Mouse (Mus musculus): Measurements from ENCODE around the gene Gm20696. TPM values are rescaled to one million over a fixed set of nuclear protein-coding genes. Genes with fewer than 3 reads are reported as not detected.

Gene Gm20696
- polyA plus RNA-seq, 1 experiment from 2014 or later = 3.0 TPM

- H3K27me3 ChIP-seq (replicated peaks) = no peaks in the 10 kb centered on the region
These were observed 281.5 kb downstream of the Gm20696 start for GRCm38 (mm10) chr6:99385059-99385604.

GRCm38 (mm10) chr6:99383846-99384472 lies 282.6 kb downstream of the Gm20696 start:
- Histone ChIP-seq H3K36me3 (no peaks in the 10 kb centered on the region; the same call in 1 of the 2 replicates), H3K9me3 (replicated peaks) (no peaks in the 10 kb centered on the region), H3K27me3 (replicated peaks) (no peaks in the 10 kb centered on the region), H3K4me2 (no peak overlapping the region), H3K9ac (no peak overlapping the region), H3K4me3 (no peak overlapping the region), H3K4me1 (peaks cover 18% of the 10 kb centered on the region), H3K27ac (no peak overlapping the region)
- WGBS (ENCODE audit: insufficient replicate concordance) = 55% methylated on average over 4 of the region's 4 CpGs
- ATAC-seq = no peak

More at GRCm38 (mm10) chr6:99385059-99385604, 281.5 kb downstream of the Gm20696 start:
- no peak overlapping the region for H3K4me2 ChIP-seq
- H3K9ac ChIP-seq = no peak overlapping the region
- H3K36me3 ChIP-seq = no peaks in the 10 kb centered on the region; the same call in 1 of the 2 replicates
- no peak for ATAC-seq
- H3K9me3 ChIP-seq (replicated peaks) = no peaks in the 10 kb centered on the region
- H3K27ac ChIP-seq = no peak overlapping the region
- H3K4me1 ChIP-seq = peaks cover 30% of the 10 kb centered on the region
- WGBS (ENCODE audit: insufficient replicate concordance) = 72% methylated on average over 2 of the region's 2 CpGs
- H3K4me3 ChIP-seq = no peak overlapping the region

- Histone ChIP-seq H3K4me2 (no peak overlapping the region), H3K4me3 (no peak overlapping the region), H3K9me3 (replicated peaks) (no peaks in the 10 kb centered on the region), H3K4me1 (peaks cover 11% of the 10 kb centered on the region; the same call in 1 of the 2 replicates), H3K36me3 (no peaks in the 10 kb centered on the region; the same call in 1 of the 2 replicates), H3K27me3 (replicated peaks) (no peaks in the 10 kb centered on the region), H3K9ac (no peak overlapping the region), H3K27ac (no peak overlapping the region)
- WGBS (ENCODE audit: insufficient replicate concordance) = 62% methylated on average over 5 of the region's 5 CpGs
- ATAC-seq = no peak
These were observed 286.5 kb downstream of the Gm20696 start for GRCm38 (mm10) chr6:99380146-99380545.

DNA sequence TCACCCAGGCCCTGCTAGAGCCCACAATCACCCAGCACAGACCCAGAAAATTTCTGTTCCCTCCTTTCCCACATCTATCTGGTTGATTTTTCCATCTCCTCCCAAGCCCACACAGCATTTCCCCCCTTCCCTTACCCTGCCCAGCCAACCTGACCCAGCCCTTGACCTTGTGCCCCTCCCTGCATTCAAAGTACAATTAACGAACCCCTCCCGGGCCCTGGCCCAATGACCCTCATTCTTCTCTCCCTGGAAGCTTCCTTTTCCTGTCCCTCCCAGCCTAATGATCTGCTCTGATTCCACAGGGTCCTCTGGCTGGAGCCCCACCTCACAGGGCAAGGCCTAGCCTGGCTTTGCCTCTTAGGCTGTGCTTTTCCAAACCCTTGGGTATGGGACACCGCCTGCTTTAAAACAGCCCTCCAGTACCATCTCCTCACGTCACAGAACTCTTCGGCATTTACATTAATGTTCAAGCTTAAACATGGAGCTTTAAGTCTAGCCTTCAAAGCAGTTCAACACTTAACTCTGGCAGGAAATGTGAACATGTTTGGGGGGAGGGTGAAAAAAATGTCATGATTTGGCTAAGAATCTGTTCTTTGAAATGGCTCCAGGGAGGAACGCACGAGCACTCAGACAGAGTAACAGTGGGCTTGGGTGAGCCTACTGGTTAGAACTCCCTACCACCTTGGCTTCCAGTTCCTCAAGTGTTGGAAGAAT lies 287.4 kb downstream of the Gm20696 start:
- 74% methylated on average over 7 of the region's 7 CpGs for WGBS (ENCODE audit: insufficient replicate concordance)
- peaks cover 17% of the 10 kb centered on the region for H3K4me1 ChIP-seq

GRCm38 (mm10) chr6:99377716-99378115 lies 288.9 kb downstream of the Gm20696 start:
- 70% methylated on average over 4 of the region's 4 CpGs for WGBS (ENCODE audit: insufficient replicate concordance)
- no peak overlapping the region for H3K4me2 ChIP-seq
- no peaks in the 10 kb centered on the region for H3K27me3 ChIP-seq (replicated peaks)
- ATAC-seq = no peak
- H3K4me3 ChIP-seq = no peak overlapping the region
- peaks cover 14% of the 10 kb centered on the region for H3K4me1 ChIP-seq
- no peak overlapping the region for H3K27ac ChIP-seq
- no peak overlapping the region for H3K9ac ChIP-seq
- no peaks in the 10 kb centered on the region for H3K9me3 ChIP-seq (replicated peaks)
- H3K36me3 ChIP-seq = no peaks in the 10 kb centered on the region; the same call in 1 of the 2 replicates

More for the DNA sequence above, 287.4 kb downstream of the Gm20696 start:
- Histone ChIP-seq H3K27me3 (replicated peaks) (no peaks in the 10 kb centered on the region), H3K9ac (no peak overlapping the region), H3K36me3 (no peaks in the 10 kb centered on the region; the same call in 1 of the 2 replicates), H3K27ac (no peak overlapping the region), H3K9me3 (replicated peaks) (no peaks in the 10 kb centered on the region), H3K4me2 (no peak overlapping the region), H3K4me3 (no peak overlapping the region)
- peak; percentile 30; the same call in 1 of the 2 replicates for ATAC-seq

DNA sequence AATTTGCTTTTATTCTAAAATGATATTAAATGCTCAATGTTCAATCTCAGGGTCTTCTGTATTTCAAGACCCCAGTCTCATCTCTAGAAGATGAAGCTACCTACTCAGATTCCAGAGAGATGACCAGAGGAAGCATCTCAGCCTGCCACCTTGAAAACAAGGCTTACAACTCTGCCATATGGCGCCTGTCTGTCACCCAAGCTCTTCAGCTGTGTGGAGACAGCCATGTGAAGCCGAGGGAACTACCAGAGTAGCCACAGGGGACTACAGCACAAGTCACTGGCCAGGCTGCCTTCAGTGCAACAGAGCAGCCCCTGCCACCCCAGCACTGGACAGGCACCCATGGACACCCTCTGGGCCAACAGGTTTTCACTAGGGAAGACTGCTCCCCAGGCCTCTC lies 289.5 kb downstream of the Gm20696 start:
- WGBS (ENCODE audit: insufficient replicate concordance) = 62% methylated on average over 2 of the region's 2 CpGs
- no peaks in the 10 kb centered on the region for H3K9me3 ChIP-seq (replicated peaks)

GRCm38 (mm10) chr6:99376721-99377120 lies 289.9 kb downstream of the Gm20696 start:
- Histone ChIP-seq H3K27me3 (replicated peaks) (no peaks in the 10 kb centered on the region), H3K9me3 (replicated peaks) (no peaks in the 10 kb centered on the region), H3K27ac (no peak overlapping the region), H3K4me3 (no peak overlapping the region), H3K36me3 (no peaks in the 10 kb centered on the region), H3K4me1 (peaks cover 14% of the 10 kb centered on the region), H3K9ac (no peak overlapping the region), H3K4me2 (no peak overlapping the region)
- 81% methylated on average over 8 of the region's 8 CpGs for WGBS (ENCODE audit: insufficient replicate concordance)
- no peak for ATAC-seq

More for the DNA sequence above, 289.5 kb downstream of the Gm20696 start:
- Histone ChIP-seq H3K36me3 (no peaks in the 10 kb centered on the region; the same call in 1 of the 2 replicates), H3K27ac (no peak overlapping the region), H3K4me3 (no peak overlapping the region), H3K9ac (no peak overlapping the region), H3K4me2 (no peak overlapping the region), H3K27me3 (replicated peaks) (no peaks in the 10 kb centered on the region), H3K4me1 (peaks cover 14% of the 10 kb centered on the region)
- ATAC-seq = no peak

DNA sequence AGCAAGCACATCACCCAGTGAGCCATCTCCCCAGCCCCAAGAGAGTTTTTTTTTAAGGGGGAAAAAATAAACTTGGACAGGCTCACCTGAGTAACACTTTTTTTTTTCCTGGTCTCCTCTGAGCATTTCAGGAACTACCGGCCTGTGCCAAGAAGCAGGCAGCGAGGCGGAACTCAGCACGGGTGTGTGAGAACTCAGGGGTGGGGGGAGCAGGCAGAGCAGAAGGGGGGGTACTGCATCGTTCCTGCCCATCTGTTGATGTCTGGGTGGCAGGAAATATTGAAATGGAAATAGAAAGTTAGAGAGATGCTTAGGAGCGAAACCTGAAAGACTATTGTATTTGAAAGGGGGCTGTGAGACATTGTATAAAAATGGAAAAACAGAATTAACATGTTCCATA lies 290.7 kb downstream of the Gm20696 start:
- no peak for ATAC-seq
- 69% methylated on average over 6 of the region's 6 CpGs for WGBS (ENCODE audit: insufficient replicate concordance)
- Histone ChIP-seq H3K4me2 (no peak overlapping the region), H3K9me3 (replicated peaks) (no peaks in the 10 kb centered on the region), H3K36me3 (no peaks in the 10 kb centered on the region), H3K9ac (no peak overlapping the region), H3K4me1 (peaks cover 14% of the 10 kb centered on the region), H3K4me3 (no peak overlapping the region), H3K27me3 (replicated peaks) (no peaks in the 10 kb centered on the region), H3K27ac (no peak overlapping the region)

DNA sequence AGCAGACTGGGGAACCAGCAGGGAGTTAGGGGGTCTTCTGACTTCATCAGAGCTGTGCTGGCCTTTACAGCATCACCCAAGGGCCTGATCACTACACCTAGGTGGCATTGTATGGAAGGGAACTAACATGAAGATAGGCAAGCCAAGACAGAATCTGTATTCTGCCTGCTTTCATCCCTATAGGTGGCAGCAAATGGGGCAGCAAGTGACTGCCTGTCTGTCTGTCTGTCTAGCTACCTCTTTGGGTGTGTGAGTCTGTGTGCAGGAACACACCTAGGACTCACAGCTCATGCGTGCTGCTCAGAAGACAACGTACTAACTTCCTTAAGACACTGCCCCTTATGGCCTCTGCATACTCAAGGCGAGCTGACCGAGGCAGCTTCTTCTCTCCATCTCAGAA lies 291.2 kb downstream of the Gm20696 start:
- Histone ChIP-seq H3K36me3 (no peaks in the 10 kb centered on the region), H3K4me1 (peaks cover 14% of the 10 kb centered on the region), H3K27ac (no peak overlapping the region), H3K4me2 (no peak overlapping the region), H3K9ac (no peak overlapping the region), H3K27me3 (replicated peaks) (no peaks in the 10 kb centered on the region), H3K9me3 (replicated peaks) (no peaks in the 10 kb centered on the region), H3K4me3 (no peak overlapping the region)
- WGBS (ENCODE audit: insufficient replicate concordance) = 72% methylated on average over 4 of the region's 4 CpGs
- no peak for ATAC-seq

- H3K27me3 ChIP-seq (replicated peaks) = no peaks in the 10 kb centered on the region
- H3K27ac ChIP-seq = no peak overlapping the region
- 72% methylated on average over 19 of the region's 19 CpGs for WGBS (ENCODE audit: insufficient replicate concordance)
- H3K9me3 ChIP-seq (replicated peaks) = no peaks in the 10 kb centered on the region
- H3K4me2 ChIP-seq = no peak overlapping the region
- no peaks in the 10 kb centered on the region for H3K36me3 ChIP-seq
- no peak overlapping the region for H3K4me3 ChIP-seq
- peaks cover 14% of the 10 kb centered on the region for H3K4me1 ChIP-seq
- ATAC-seq = no peak
- H3K9ac ChIP-seq = no peak overlapping the region
These were observed 291.9 kb downstream of the Gm20696 start for GRCm38 (mm10) chr6:99374448-99375271.

DNA sequence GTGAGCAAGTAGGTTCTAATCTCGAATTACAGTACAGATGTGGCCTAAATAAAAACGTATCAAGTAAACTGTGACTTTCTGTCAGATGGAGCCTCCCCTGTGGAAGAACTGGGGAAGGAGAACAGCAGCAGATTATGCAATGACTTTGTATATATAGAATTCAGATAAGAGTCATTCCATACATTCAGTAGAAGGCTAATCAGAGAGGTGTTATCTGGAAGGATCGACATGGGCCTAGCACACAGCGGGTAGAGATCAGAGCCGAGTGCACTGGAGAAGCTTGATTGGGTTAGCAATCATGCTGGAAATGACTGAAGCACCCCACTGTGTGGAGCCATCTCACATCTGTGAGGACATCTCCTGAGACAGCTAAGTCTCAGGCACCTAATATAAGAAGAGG lies 294.2 kb downstream of the Gm20696 start:
- Histone ChIP-seq H3K27ac (no peak overlapping the region), H3K27me3 (replicated peaks) (no peaks in the 10 kb centered on the region), H3K4me2 (no peak overlapping the region), H3K4me3 (no peak overlapping the region), H3K9ac (no peak overlapping the region), H3K9me3 (replicated peaks) (no peaks in the 10 kb centered on the region), H3K4me1 (peaks cover 26% of the 10 kb centered on the region), H3K36me3 (0 out of 2 replicates have a peak, but pooled peaks cover 5% of the 10 kb centered on the region)
- 60% methylated on average over 5 of the region's 5 CpGs for WGBS (ENCODE audit: insufficient replicate concordance)
- no peak for ATAC-seq

All from liver, embryonic 12.5 days (tissue).